Comparison of ENCODE assay signal across 8 mouse cellular contexts in the genomic region with DNA sequence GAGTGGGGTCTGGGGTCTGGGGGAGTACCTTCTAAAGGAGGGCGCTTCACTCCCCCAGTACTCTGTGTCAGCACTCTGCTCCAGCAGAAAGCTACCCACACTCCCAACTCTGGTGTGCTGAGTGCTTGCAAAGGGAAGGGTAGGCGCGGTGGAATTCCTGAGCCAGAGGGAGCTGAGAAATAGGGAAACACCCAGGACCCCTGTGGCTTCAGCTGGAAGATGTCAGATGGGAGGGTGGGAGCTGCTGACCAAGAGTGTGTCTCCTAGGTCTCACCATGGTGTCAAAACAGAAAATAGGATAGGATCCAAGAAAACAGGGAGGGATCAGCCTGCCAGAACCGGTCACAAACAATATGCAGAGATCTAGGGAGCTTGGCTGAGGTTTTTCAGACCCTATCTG. TPM values are rescaled to one million over a fixed set of nuclear protein-coding genes. Genes with fewer than 3 reads are reported as not detected.
DNase-seq lines count a peak whose midpoint lies in the region; ATAC-seq and TF ChIP-seq lines count a peak whose summit lies in the region.

No protein-coding gene starts in this region.

- peak overlapping the region; percentile 88 for H3K4me2 ChIP-seq in heart, embryonic 11.5 days
- peak overlapping the region; percentile 82 for H3K4me2 ChIP-seq in hindbrain, embryonic 15.5 days
- H3K4me2 ChIP-seq in midbrain, postnatal 0 days (ENCODE audit: low read depth, low read length, poor library complexity, severe bottlenecking): peak overlapping the region; percentile 83

- no peak for DNase-seq in heart, postnatal 25 days (ENCODE audit: low spot score)
- DNase-seq in cerebellum, adult 9-11 months: peak; percentile 10
- DNase-seq in midbrain, postnatal 0 days (ENCODE audit: low spot score): peak; percentile 26
- DNase-seq in frontal cortex, postnatal 10 days (ENCODE audit: low spot score in 2 of 2): no peak
- DNase-seq in c-Kit-positive CD71-positive TER-119-positive erythroid progenitor cells, embryonic 14.5 days (ENCODE audit: low spot score): no peak

- no peak for ATAC-seq in heart, embryonic 11.5 days (replicated peaks; ENCODE audit: insufficient number of reproducible peaks, low FRiP score, low TSS enrichment)
- peak; percentile 90 for ATAC-seq in hindbrain, embryonic 15.5 days (ENCODE audit: low FRiP score, low read depth)
- peak; percentile 82 for ATAC-seq in midbrain, postnatal 0 days (ENCODE audit: low FRiP score)

- no peaks in the 10 kb centered on the region for H3K9me3 ChIP-seq in heart, embryonic 11.5 days (replicated peaks; ENCODE audit: control insufficient read depth, low read length)
- no peaks in the 10 kb centered on the region for H3K9me3 ChIP-seq in E14TG2a.4 (ENCODE audit: low read length)
- H3K9me3 ChIP-seq in hindbrain, embryonic 15.5 days: no peaks in the 10 kb centered on the region
- H3K9me3 ChIP-seq in midbrain, postnatal 0 days (ENCODE audit: low read length): no peaks in the 10 kb centered on the region

- no peaks in the 10 kb centered on the region for H3K36me3 ChIP-seq in heart, embryonic 11.5 days (ENCODE audit: control insufficient read depth, insufficient read depth, low read length)
- no peaks in the 10 kb centered on the region for H3K36me3 ChIP-seq in E14TG2a.4 (ENCODE audit: insufficient read depth, low read length)
- H3K36me3 ChIP-seq in hindbrain, embryonic 15.5 days: no peaks in the 10 kb centered on the region
- no peaks in the 10 kb centered on the region for H3K36me3 ChIP-seq in midbrain, postnatal 0 days (ENCODE audit: insufficient read depth, low read length)

- intact Hi-C loops in heart, postnatal 25 days (cut with DNase I): no loop called here

- H3K4me1 ChIP-seq in heart, embryonic 11.5 days (ENCODE audit: control insufficient read depth, insufficient read depth, low read length): peaks cover 4% of the 10 kb centered on the region; the same call in 1 of the 2 replicates
- H3K4me1 ChIP-seq in E14TG2a.4 (replicated peaks; ENCODE audit: low read depth, low read length): peaks cover 23% of the 10 kb centered on the region
- H3K4me1 ChIP-seq in hindbrain, embryonic 15.5 days (replicated peaks): peaks cover 10% of the 10 kb centered on the region
- no peaks in the 10 kb centered on the region for H3K4me1 ChIP-seq in midbrain, postnatal 0 days (ENCODE audit: insufficient read depth, low read length)

- H3K27ac ChIP-seq in heart, embryonic 11.5 days (ENCODE audit: low read depth, low read length): no peak overlapping the region
- H3K27ac ChIP-seq in hindbrain, embryonic 15.5 days (replicated peaks): peak overlapping the region; percentile 78
- peak overlapping the region; percentile 78 for H3K27ac ChIP-seq in midbrain, postnatal 0 days (ENCODE audit: low read depth, low read length)

- H3K9ac ChIP-seq in heart, embryonic 11.5 days (ENCODE audit: low read depth, low read length): peak overlapping the region; percentile 73
- peak overlapping the region; percentile 65 for H3K9ac ChIP-seq in hindbrain, embryonic 15.5 days
- H3K9ac ChIP-seq in midbrain, postnatal 0 days (replicated peaks; ENCODE audit: low read length, poor library complexity, severe bottlenecking): peak overlapping the region; percentile 89

- TF ChIP-seq CTCF in E14TG2a.4 (conservative IDR thresholded peaks at IDR 0.05; ENCODE audit: low read length): no peak
- no peak for TF ChIP-seq CTCF in midbrain, postnatal 0 days (IDR thresholded peaks at IDR 0.05)

- 4% methylated on average over 4 of the region's 4 CpGs for WGBS in heart, embryonic 11.5 days (ENCODE audit: insufficient replicate concordance)
- WGBS in hindbrain, embryonic 15.5 days: under 1% methylated on average over 4 of the region's 4 CpGs
- WGBS in midbrain, postnatal 0 days: 2% methylated on average over 4 of the region's 4 CpGs

- H3K4me3 ChIP-seq in heart, embryonic 11.5 days (ENCODE audit: low read depth, low read length): peak overlapping the region; percentile 69
- peak overlapping the region; percentile 81 for H3K4me3 ChIP-seq in E14TG2a.4 (replicated peaks; ENCODE audit: low read length)
- H3K4me3 ChIP-seq in hindbrain, embryonic 15.5 days: peak overlapping the region; percentile 60
- H3K4me3 ChIP-seq in midbrain, postnatal 0 days (ENCODE audit: low read depth, low read length): peak overlapping the region; percentile 80

- no peaks in the 10 kb centered on the region for H3K27me3 ChIP-seq in heart, embryonic 11.5 days (ENCODE audit: control insufficient read depth, insufficient read depth, low read length)
- H3K27me3 ChIP-seq in E14TG2a.4 (ENCODE audit: insufficient read depth, low read length): no peaks in the 10 kb centered on the region
- no peaks in the 10 kb centered on the region for H3K27me3 ChIP-seq in hindbrain, embryonic 15.5 days
- H3K27me3 ChIP-seq in midbrain, postnatal 0 days (ENCODE audit: insufficient read depth, low read length): no peaks in the 10 kb centered on the region

RNA-seq across cellular contexts. Expression of a gene that starts 0.3 kb away (rescaled TPM):
- 12.5 and 16.5 TPM in 2 replicates for polyA plus RNA-seq in heart, embryonic 11.5 days (2014; fragmentation: Nextera tagmentation; extraction: Ambion mirVana)
- total RNA-seq in heart, postnatal 25 days (2021): 10 to 100 TPM in 1 of 2 experiments, 1 to 10 TPM in 1; 9.1 to 10.7 TPM
- 11.2 and 11.5 TPM in 2 replicates for polyA plus RNA-seq in hindbrain, embryonic 15.5 days (2015; fragmentation: Nextera tagmentation; extraction: Ambion mirVana)
- total RNA-seq in midbrain, postnatal 0 days (2014; rRNA removed): 14.0 and 21.3 TPM in 2 replicates
- 12.3 and 12.8 TPM in 2 replicates for polyA plus RNA-seq in midbrain, postnatal 0 days (2015; fragmentation: Nextera tagmentation; extraction: Ambion mirVana)

RNA-seq across cellular contexts. Expression of a gene that starts 40.1 kb away (rescaled TPM):
- not detected in 2 replicates for polyA plus RNA-seq in heart, embryonic 11.5 days (2014; fragmentation: Nextera tagmentation; extraction: Ambion mirVana)
- not detected for total RNA-seq in heart, postnatal 25 days (2021)
- not detected in 2 replicates for polyA plus RNA-seq in hindbrain, embryonic 15.5 days (2015; fragmentation: Nextera tagmentation; extraction: Ambion mirVana)
- total RNA-seq in midbrain, postnatal 0 days (2014; rRNA removed): not detected in 2 replicates
- not detected in 2 replicates for polyA plus RNA-seq in midbrain, postnatal 0 days (2015; fragmentation: Nextera tagmentation; extraction: Ambion mirVana)

Comparison
In these comparisons a context has a peak if more than half of its experiments do, and no peak if none do; other contexts are left out.
1. DNase-seq: peak in cerebellum, adult 9-11 months (single experiment) and midbrain, postnatal 0 days (single experiment); none in heart, postnatal 25 days (single experiment), frontal cortex, postnatal 10 days (0 of 2) and c-Kit-positive CD71-positive TER-119-positive erythroid progenitor cells, embryonic 14.5 days (single experiment).
2. Peak in every context shown above with its lines, with median percentiles within 50 percentile points of each other: H3K4me2 ChIP-seq, H3K4me3 ChIP-seq and H3K9ac ChIP-seq.